Mouse (Mus musculus): ENCODE results near the gene Ifi203. TPM values are rescaled to one million over a fixed set of nuclear protein-coding genes. Genes with fewer than 3 reads are reported as not detected.
"Not testable (repeated sequence)": the region's sequence is repeated elsewhere in the genome, so short reads cannot be mapped to it uniquely, and the experiment has no call there.

Gene Ifi203
- total RNA-seq (2021): 10 to 100 TPM; 10.7 to 12.3 TPM

- DNase-seq: peak; percentile 3
- intact Hi-C loops (cut with DNase I): not testable (repeated sequence)
Observed at GRCm38 (mm10) chr1:173941924-173942779, at the start of gene Ifi203, which contains the start of gene Mndal. Ifi203 (minus strand) TSS chr1:173942672. Mndal (minus strand) TSS chr1:173942491.

- intact Hi-C loops (cut with DNase I); DNase-seq: not testable (repeated sequence)
Observed at GRCm38 (mm10) chr1:173982694-173983305, 40.3 kb upstream of the Ifi203 start, which contains the start of gene Ifi202b. Ifi202b (minus strand) TSS chr1:173982744.

GRCm38 (mm10) chr1:173981038-173981437, 38.6 kb upstream of the Ifi203 start:
- intact Hi-C loops (cut with DNase I): not testable (repeated sequence)
- peak in 1 of 2 experiments; percentile 11 for DNase-seq

- no peak for DNase-seq
- intact Hi-C loops (cut with DNase I): no loop called here
Observed at GRCm38 (mm10) chr1:173977622-173978021, 35.1 kb upstream of the Ifi203 start.

GRCm38 (mm10) chr1:173973111-173973510, 30.6 kb upstream of the Ifi203 start:
- intact Hi-C loops (cut with DNase I): no loop called here
- DNase-seq: peak; percentile 10 to 11

- DNase-seq; intact Hi-C loops (cut with DNase I): not testable (repeated sequence)
Observed at GRCm38 (mm10) chr1:173961491-173961890, 19.0 kb upstream of the Ifi203 start.

- DNase-seq; intact Hi-C loops (cut with DNase I): not testable (repeated sequence)
Observed at GRCm38 (mm10) chr1:173959998-173960397, 17.5 kb upstream of the Ifi203 start.

- intact Hi-C loops (cut with DNase I); DNase-seq: not testable (repeated sequence)
Observed at GRCm38 (mm10) chr1:173955839-173956527, 13.5 kb upstream of the Ifi203 start.

- intact Hi-C loops (cut with DNase I): no loop called here
- no peak for DNase-seq
Observed at GRCm38 (mm10) chr1:173955071-173955796, 12.8 kb upstream of the Ifi203 start.

GRCm38 (mm10) chr1:173953563-173953962, 11.1 kb upstream of the Ifi203 start:
- intact Hi-C loops (cut with DNase I): no loop called here
- no peak for DNase-seq

GRCm38 (mm10) chr1:173949044-173949443, 6.6 kb upstream of the Ifi203 start:
- DNase-seq; intact Hi-C loops (cut with DNase I): not testable (repeated sequence)

- peak in 1 of 2 experiments; percentile 2 for DNase-seq
- intact Hi-C loops (cut with DNase I): not testable (repeated sequence)
Observed at GRCm38 (mm10) chr1:173942780-173943066, 251 bp upstream of the Ifi203 start.

- DNase-seq; intact Hi-C loops (cut with DNase I): not testable (repeated sequence)
Observed at GRCm38 (mm10) chr1:173941522-173941921, 950 bp downstream of the Ifi203 start.

- intact Hi-C loops (cut with DNase I); DNase-seq: not testable (repeated sequence)
Observed at GRCm38 (mm10) chr1:173919279-173919678, 23.2 kb downstream of the Ifi203 start.

- no peak for DNase-seq
- intact Hi-C loops (cut with DNase I): no loop called here
Observed at GRCm38 (mm10) chr1:173914559-173914958, 27.9 kb downstream of the Ifi203 start.

- DNase-seq; intact Hi-C loops (cut with DNase I): not testable (repeated sequence)
Observed at GRCm38 (mm10) chr1:173913256-173913791, 29.1 kb downstream of the Ifi203 start.

GRCm38 (mm10) chr1:173912548-173913255, 29.8 kb downstream of the Ifi203 start, which contains the start of gene Ifi211:
Ifi211 (minus strand) TSS chr1:173913046.
- intact Hi-C loops (cut with DNase I): not testable (repeated sequence)
- DNase-seq: peak; percentile 36 to 46

- DNase-seq: no peak
Observed at GRCm38 (mm10) chr1:173911808-173912464, 30.5 kb downstream of the Ifi203 start.

GRCm38 (mm10) chr1:173908390-173908789, 34.1 kb downstream of the Ifi203 start:
- DNase-seq; intact Hi-C loops (cut with DNase I): not testable (repeated sequence)

More at GRCm38 (mm10) chr1:173911808-173912464, 30.5 kb downstream of the Ifi203 start:
- intact Hi-C loops (cut with DNase I): no loop called here

Data from heart, postnatal 10 days (tissue).